Mouse (Mus musculus): Measurements from ENCODE around the gene Olfr389.

GRCm38 (mm10) chr11:73782664-73783063 is 2.2 kb upstream of the Olfr389 start, which contains the start of gene Olfr390:
- TF ChIP-seq GATA1 (IDR thresholded peaks at IDR 0.05; ENCODE audit: borderline replicate concordance, low read length): no peak
- no peak for TF ChIP-seq FLI1 (IDR thresholded peaks at IDR 0.05; ENCODE audit: low read length)
